Mouse (Mus musculus) retina, postnatal 7 days (tissue): ENCODE results near the gene Tbx6.
A peak's percentile ranks its signal among the peaks of the same experiment; 100 is the strongest.

ENCODE experiments used
- DNase-seq: peaks from one replicate; pipeline ENCODE4 v3.0.0-alpha.2; 2012; ENCODE audit warnings: low read depth, low spot score

The Tbx6 gene

GRCm38 (mm10) chr7:126793456-126794270 is 12.4 kb downstream of the Tbx6 start:
- DNase-seq = no peak

GRCm38 (mm10) chr7:126794271-126794605 is 13.0 kb downstream of the Tbx6 start:
- DNase-seq = no peak

GRCm38 (mm10) chr7:126795387-126796317 is 14.4 kb downstream of the Tbx6 start:
- DNase-seq = no peak

GRCm38 (mm10) chr7:126796350-126796932 is 15.2 kb downstream of the Tbx6 start:
- no peak for DNase-seq

GRCm38 (mm10) chr7:126797411-126798126 is 16.3 kb downstream of the Tbx6 start, which contains the start of gene Fam57b:
TSS of gene Fam57b (plus strand) at chr7:126797668.
- peak; percentile 72 for DNase-seq

- DNase-seq = no peak
These were observed 17.1 kb downstream of the Tbx6 start for GRCm38 (mm10) chr7:126798127-126799049.

GRCm38 (mm10) chr7:126799050-126799467 is 17.8 kb downstream of the Tbx6 start:
- DNase-seq = peak; percentile 89

GRCm38 (mm10) chr7:126799468-126800268 is 18.4 kb downstream of the Tbx6 start:
- peak; percentile 70 for DNase-seq

GRCm38 (mm10) chr7:126800269-126801056 is 19.2 kb downstream of the Tbx6 start:
- no peak for DNase-seq

- no peak for DNase-seq
These were observed 19.8 kb downstream of the Tbx6 start for GRCm38 (mm10) chr7:126801057-126801422.

- DNase-seq = no peak
These were observed 21.0 kb downstream of the Tbx6 start for GRCm38 (mm10) chr7:126802134-126802889.

GRCm38 (mm10) chr7:126803181-126803580 is 21.9 kb downstream of the Tbx6 start:
- no peak for DNase-seq

GRCm38 (mm10) chr7:126803751-126804150 is 22.5 kb downstream of the Tbx6 start:
- no peak for DNase-seq

GRCm38 (mm10) chr7:126806956-126807355 is 25.7 kb downstream of the Tbx6 start:
- DNase-seq = no peak

GRCm38 (mm10) chr7:126807405-126807804 is 26.1 kb downstream of the Tbx6 start:
- DNase-seq = no peak

- no peak for DNase-seq
These were observed 27.6 kb downstream of the Tbx6 start for GRCm38 (mm10) chr7:126808703-126809455.

GRCm38 (mm10) chr7:126809723-126810369 is 28.6 kb downstream of the Tbx6 start:
- no peak for DNase-seq
